Mouse (Mus musculus) midbrain, embryonic 14.5 days (tissue): ENCODE measurements at regions not wholly inside any gene's neighbourhood (a gene's known extent, or its start where the extent isn't known, plus 50 kb on each side); places are given as distances from the start of the nearest gene placed in this dataset.

Source experiments
- ATAC-seq: fragments of 200-750 bp; cut with Nextera tagmentation; 2 replicates; pipeline ENCODE4 v1.8.0; 2017; ENCODE audit warnings: moderate number of reproducible peaks, moderate library complexity; ENCODE audit not compliant: low FRiP score, low TSS enrichment
- DNase-seq: peaks from one replicate; pipeline ENCODE4 v3.0.0-alpha.2; 2015
- H3K27ac ChIP-seq: fragments of 300-500 bp; sonication (generic); replicated peaks from 2 replicates; pipeline ENCODE4 v1.5.1; 2014; ENCODE audit warnings: mild to moderate bottlenecking, low read depth, low read length, moderate library complexity
- H3K27me3 ChIP-seq: fragments of 300-500 bp; sonication (generic); 2 replicates; pipeline ENCODE4 v1.6.1; 2014; ENCODE audit warnings: low read length, control low read depth, mixed read lengths; ENCODE audit not compliant: control insufficient read depth, insufficient read depth
- H3K36me3 ChIP-seq: fragments of 300-500 bp; sonication (generic); 2 replicates; pipeline ENCODE4 v1.6.1; 2014; ENCODE audit warnings: low read length, control low read depth; ENCODE audit not compliant: control insufficient read depth, insufficient read depth
- H3K4me1 ChIP-seq: fragments of 300-500 bp; sonication (generic); 2 replicates; pipeline ENCODE4 v1.6.1; 2014; ENCODE audit warnings: mild to moderate bottlenecking, antibody characterized with exemption, low read length, control low read depth; ENCODE audit not compliant: control insufficient read depth, insufficient read depth
- H3K4me2 ChIP-seq: fragments of 300-500 bp; sonication (generic); 2 replicates; pipeline ENCODE4 v1.6.1; 2014; ENCODE audit warnings: mild to moderate bottlenecking, low read length, moderate library complexity
- H3K4me3 ChIP-seq: fragments of 300-500 bp; sonication (generic); replicated peaks from 2 replicates; pipeline ENCODE4 v1.5.1; 2014; ENCODE audit warnings: low read depth, low read length
- H3K9ac ChIP-seq: fragments of 300-500 bp; sonication (generic); replicated peaks from 2 replicates; pipeline ENCODE4 v1.6.1; 2014; ENCODE audit warnings: mild to moderate bottlenecking, low read length, moderate library complexity
- H3K9me3 ChIP-seq: fragments of 300-500 bp; sonication (generic); 2 replicates; pipeline ENCODE4 v1.6.1; 2016; ENCODE audit warnings: low read length, control low read depth, mixed read lengths; ENCODE audit not compliant: control insufficient read depth
- WGBS: fragments of 180-500 bp; shearing (Covaris S2); extraction: QIAGEN DNeasy Blood & Tissue Kit; methylation state at CpG from one replicate; pipeline ENCODE4 v1.1.7; 2014; 5-methylcytosine and 5-hydroxymethylcytosine counted together

DNA sequence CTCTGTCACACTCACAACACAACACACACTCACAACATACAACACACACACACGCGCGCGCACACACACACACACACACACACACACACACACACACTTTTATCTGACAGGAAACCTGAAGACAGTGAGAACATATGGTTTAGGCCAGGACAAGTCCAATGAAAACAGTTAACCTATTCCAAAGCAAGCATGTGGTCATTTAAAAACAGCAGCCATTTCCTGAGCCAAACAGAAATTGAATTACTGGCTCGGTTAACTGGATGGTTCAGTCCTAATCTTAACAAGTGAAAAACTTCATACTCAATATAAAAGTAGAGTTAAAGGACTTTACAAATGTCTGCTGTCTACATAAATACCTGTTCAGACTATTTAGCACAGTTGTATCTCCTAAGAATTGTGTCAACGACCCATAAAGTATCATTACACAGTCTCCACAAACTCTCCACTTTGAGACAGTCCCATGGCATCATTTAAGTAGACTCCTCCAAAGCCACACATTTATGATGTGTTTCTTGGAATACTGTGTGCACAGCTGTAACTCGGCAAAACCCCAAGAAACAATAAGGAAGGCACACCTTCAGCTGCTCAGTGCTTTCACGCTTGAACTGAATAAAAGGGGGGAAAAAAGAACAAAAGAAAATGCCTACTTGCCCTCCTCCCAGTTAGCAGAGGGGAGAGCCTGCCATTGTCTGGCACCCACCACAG is 202.3 kb downstream of the Sp3 start:
- H3K27me3 ChIP-seq: no peaks in the 10 kb centered on the region
- 78% methylated on average over 8 of the region's 8 CpGs for WGBS
- no peak overlapping the region for H3K9ac ChIP-seq

DNA sequence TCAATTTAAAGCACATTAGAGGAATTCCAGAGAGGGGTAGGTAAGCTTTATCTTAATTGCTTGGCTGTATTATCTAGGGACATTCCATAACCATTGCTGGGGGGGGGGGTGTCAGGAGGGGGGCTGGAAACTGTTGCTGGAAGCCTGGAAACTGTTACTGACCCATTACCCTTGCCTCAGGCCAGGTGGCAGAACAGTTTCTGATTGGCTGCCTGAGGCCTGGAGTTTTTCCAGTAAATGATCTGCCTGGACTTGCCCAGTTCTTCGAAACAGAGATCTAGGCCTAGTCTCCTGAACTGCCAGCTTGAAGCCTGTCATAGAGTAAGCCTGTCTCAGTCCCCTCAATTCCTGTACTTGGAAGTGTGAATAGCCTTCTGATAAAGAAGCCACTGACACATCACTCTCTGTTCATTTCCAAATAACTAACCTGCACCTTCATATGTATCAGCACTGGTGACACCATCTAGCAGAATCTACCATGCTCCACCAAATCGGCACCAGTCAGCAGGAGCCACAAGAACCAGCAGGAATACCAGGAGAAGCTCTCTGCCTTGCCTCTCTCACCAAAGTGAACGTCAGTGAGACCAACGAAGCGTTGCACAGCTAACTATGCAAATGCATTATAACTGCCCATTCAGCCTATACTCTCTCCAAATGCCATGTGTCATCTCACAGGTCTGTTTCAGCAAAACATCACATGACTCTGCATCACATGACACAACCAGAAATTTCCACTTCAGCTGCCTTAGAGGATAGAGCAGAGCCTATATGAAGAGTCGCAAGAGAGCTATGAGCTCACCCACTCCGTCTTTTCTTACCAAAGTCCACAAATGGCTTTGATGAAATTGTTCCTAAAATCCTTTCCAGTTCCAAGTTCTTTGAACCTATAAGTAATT is 200.7 kb downstream of the Sp3 start:
- WGBS: 88% methylated on average over 7 of the region's 7 CpGs
- no peak for ATAC-seq

More for the DNA sequence above, 202.3 kb downstream of the Sp3 start:
- H3K36me3 ChIP-seq: no peaks in the 10 kb centered on the region
- peaks cover 10% of the 10 kb centered on the region for H3K4me1 ChIP-seq
- no peaks in the 10 kb centered on the region for H3K9me3 ChIP-seq
- DNase-seq (no peak), ATAC-seq (no peak)
- no peak overlapping the region for H3K4me3 ChIP-seq
- no peak overlapping the region for H3K4me2 ChIP-seq
- no peak overlapping the region for H3K27ac ChIP-seq

DNA sequence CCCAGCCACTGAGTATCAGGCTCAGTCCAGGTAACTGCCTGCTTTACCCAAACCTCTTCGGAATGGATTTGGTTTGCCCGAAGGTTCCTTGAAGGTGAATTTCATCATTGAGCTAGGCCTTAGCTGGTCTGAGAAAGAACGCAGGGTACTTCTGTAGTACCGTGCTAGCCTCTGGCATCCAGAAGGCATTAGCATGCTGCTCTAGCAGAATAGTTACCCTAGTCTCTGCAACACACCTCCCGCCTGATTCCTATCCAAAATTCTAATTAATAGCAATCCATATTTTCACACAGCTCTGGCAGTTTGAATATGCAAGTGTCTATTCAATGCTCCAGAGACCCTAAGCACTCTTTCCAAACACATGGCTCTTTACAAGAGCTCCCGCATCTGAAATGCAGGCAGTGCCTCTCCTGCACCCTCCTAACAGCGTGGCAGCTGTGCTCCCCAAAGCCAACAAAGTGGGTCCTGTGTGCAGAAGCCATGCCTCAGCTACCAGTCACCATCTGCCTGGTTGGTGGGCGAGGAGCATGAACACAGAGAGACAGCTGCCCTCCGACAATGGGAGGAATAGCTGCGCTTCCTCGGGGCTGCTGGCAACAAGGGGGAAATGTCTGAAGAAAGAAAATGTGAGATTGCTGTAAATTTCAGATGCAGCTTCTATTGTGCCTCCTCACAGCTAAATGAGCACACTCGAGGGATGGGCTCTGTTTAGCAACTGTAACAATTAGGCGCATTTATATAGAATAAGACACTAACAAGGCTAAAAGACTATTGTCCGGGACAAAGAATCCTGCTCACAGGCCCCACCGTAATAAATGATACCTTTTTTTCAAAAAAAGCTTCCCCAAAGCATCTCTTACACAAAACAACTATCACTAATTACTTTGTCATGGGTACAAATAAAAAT is 198.6 kb downstream of the Sp3 start:
- DNase-seq (peak; percentile 71), ATAC-seq (peak; percentile 57; the same call in 1 of the 2 replicates)
- no peaks in the 10 kb centered on the region for H3K27me3 ChIP-seq
- 41% methylated on average over 15 of the region's 15 CpGs for WGBS
- H3K4me3 ChIP-seq: no peak overlapping the region
- H3K9ac ChIP-seq: peak overlapping the region; percentile 36
- H3K9me3 ChIP-seq: no peaks in the 10 kb centered on the region
- peak overlapping the region; percentile 22; the same call in 1 of the 2 replicates for H3K4me2 ChIP-seq
- H3K4me1 ChIP-seq: peaks cover 10% of the 10 kb centered on the region
- no peaks in the 10 kb centered on the region for H3K36me3 ChIP-seq
- peak overlapping the region; percentile 70 for H3K27ac ChIP-seq

More for the DNA sequence above, 200.7 kb downstream of the Sp3 start:
- Histone ChIP-seq H3K9me3 (no peaks in the 10 kb centered on the region), H3K4me1 (peaks cover 10% of the 10 kb centered on the region), H3K9ac (no peak overlapping the region), H3K27me3 (no peaks in the 10 kb centered on the region), H3K27ac (no peak overlapping the region), H3K36me3 (no peaks in the 10 kb centered on the region), H3K4me2 (no peak overlapping the region), H3K4me3 (no peak overlapping the region)
- no peak for DNase-seq

DNA sequence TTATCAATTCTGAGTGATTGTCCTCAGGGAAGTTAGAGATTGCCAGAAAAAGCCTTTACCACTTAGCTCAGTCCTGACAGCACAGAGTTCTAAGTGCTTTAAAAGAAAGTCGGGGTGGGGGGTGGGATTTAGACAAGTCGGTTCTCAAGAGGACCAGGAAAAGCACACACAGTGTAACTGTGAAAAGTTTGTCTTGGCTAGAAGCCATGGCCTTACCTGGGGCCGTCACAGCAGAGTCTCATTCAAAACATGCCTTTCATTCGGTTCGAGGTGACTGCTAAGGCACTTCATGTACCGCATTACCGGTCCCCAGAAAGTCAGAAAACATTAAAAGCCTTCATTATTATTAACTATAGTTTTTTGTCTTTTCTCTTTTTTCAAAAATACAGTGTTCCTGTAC is 197.9 kb downstream of the Sp3 start:
- Histone ChIP-seq H3K4me3 (no peak overlapping the region), H3K9ac (no peak overlapping the region), H3K4me1 (peaks cover 10% of the 10 kb centered on the region), H3K27ac (no peak overlapping the region), H3K27me3 (no peaks in the 10 kb centered on the region), H3K36me3 (no peaks in the 10 kb centered on the region), H3K9me3 (no peaks in the 10 kb centered on the region), H3K4me2 (no peak overlapping the region)
- ATAC-seq (no peak), DNase-seq (peak; percentile 31)
- 68% methylated on average over 7 of the region's 7 CpGs for WGBS

DNA sequence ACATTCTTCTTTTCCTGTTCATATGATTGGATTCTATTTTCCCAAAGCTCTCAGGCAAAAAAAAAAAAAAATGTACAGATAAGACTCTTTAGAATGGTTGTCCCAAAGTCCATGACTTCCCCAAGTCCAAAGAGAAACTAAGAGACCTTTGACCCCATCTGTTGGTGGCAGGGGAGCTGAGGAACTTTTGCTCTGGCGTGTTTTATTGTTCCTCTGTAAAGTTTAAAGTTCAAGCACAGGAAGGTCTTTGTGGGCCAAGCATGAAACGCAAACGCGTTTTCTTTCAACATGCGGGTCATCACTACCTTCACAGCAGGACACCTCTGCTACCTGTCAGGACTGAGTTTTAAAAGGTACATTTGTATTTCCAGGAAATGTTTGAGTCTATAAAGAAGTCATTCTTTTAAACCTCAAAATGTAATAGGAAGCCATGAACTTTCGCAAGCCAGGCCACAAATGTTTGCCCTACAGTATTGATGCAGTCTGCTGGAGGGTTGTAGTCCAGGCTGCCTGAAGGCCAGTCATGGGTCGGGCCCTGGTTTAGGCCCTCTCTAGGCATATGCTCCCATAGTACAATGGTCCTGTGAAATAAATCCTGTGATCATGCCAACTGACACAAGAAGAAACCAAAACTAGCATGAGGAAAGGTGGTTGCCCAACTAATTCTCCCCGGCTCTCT is 194.7 kb downstream of the Sp3 start:
- 88% methylated on average over 8 of the region's 8 CpGs for WGBS
- Histone ChIP-seq H3K4me3 (no peak overlapping the region), H3K27ac (no peak overlapping the region), H3K36me3 (no peaks in the 10 kb centered on the region), H3K4me2 (no peak overlapping the region), H3K9ac (no peak overlapping the region), H3K27me3 (no peaks in the 10 kb centered on the region), H3K4me1 (peaks cover 10% of the 10 kb centered on the region), H3K9me3 (no peaks in the 10 kb centered on the region)
- DNase-seq (no peak), ATAC-seq (no peak)

DNA sequence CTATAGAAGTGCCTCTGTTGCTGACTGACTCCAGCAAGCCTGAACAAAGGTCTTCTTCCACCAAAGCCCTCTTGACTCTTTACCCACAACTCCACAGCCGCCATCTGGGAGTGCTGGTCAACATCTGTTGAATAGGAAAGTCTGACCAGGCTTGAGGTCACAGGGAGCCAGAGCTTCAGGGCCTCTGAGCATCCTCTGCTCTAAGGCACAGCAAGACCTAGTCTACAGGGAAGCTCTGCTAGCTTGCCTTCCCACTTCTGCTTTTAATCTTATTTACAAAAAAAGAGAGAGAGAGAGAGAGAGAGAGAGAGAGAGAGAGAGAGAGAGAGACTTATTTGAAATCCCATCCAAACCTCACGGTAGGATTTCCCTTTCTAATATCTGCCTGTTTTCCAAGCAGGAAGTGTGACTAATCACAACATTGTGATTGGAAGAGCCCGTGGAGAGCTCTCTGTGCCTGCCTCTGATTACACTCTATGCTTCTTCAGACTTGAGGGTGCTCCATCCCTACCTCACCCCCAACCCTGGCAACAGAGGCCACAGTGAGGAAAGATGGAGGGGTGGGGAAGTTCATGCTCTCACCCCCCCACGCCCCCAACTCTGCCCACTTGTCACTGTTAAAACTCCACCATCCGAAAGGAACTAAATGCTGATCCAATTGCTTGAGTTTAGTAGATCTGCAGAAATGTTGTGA is 194.1 kb downstream of the Sp3 start:
- Histone ChIP-seq H3K9me3 (no peaks in the 10 kb centered on the region), H3K27me3 (no peaks in the 10 kb centered on the region), H3K4me3 (no peak overlapping the region), H3K4me2 (no peak overlapping the region), H3K4me1 (peaks cover 10% of the 10 kb centered on the region), H3K36me3 (no peaks in the 10 kb centered on the region), H3K27ac (no peak overlapping the region), H3K9ac (no peak overlapping the region)
- WGBS: 42% methylated on average over 5 of the region's 5 CpGs
- DNase-seq (peak; percentile 18), ATAC-seq (no peak)

DNA sequence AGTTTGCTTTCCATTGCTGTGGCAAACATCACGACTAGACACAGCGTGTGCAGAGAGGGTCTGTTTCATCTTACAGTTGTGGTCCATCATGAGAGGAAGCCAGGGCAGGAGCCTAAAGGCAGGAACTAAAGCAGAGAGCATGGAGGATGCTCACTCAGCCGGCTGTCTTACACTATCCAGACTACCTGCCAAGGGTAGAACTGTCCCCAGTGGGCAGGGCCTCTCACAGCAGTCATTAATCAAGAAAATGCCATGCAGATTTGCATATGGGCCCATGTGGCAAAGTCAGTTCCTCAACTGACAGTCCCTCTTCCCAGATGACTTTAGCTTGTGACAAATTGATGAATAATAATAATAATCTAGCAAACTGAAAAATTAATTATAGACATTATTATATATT is 192.6 kb downstream of the Sp3 start:
- DNase-seq (no peak), ATAC-seq (no peak)
- Histone ChIP-seq H3K4me3 (no peak overlapping the region), H3K4me1 (peaks cover 2% of the 10 kb centered on the region; the same call in 1 of the 2 replicates), H3K4me2 (no peak overlapping the region), H3K36me3 (no peaks in the 10 kb centered on the region), H3K9me3 (no peaks in the 10 kb centered on the region), H3K27me3 (no peaks in the 10 kb centered on the region), H3K27ac (no peak overlapping the region), H3K9ac (no peak overlapping the region)
- WGBS: 85% methylated on average over 3 of the region's 3 CpGs
